Comparison of ENCODE assay signal across 20 mouse cellular contexts in the genomic region with DNA sequence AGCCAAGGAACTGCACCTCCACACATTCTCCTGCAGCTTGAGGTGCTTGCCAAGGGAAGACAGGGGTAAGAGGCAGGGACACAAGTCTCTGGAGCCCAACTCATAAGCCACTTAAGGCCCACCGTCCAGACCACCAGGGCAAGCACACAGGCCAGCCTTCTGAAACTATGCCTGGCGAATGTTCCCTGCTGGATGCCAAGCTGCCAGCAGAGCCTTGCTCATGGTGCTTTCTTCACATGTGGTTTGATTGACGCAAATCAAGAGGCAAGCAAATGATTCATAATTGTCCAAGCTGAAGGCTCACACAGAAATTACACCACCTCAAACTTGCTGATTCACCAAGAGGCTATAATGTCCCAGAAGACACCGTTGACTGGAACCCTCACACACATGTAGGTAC.
DNase-seq lines count a peak whose midpoint lies in the region; ATAC-seq and TF ChIP-seq lines count a peak whose summit lies in the region.
"Had no signal": no experiment of that assay in that cellular context is flagged by ENCODE, and none has a peak within 500 bp of the region (broad histone marks: within the 10 kb centered on the region; RNA-seq: fewer than 3 reads in every experiment).

No protein-coding gene starts in this region.

- no peaks in the 10 kb centered on the region for H3K36me3 ChIP-seq in limb, embryonic 10.5 days
- H3K36me3 ChIP-seq in thymus, adult 2 months (ENCODE audit: control insufficient read depth, insufficient read depth, low read length): no peaks in the 10 kb centered on the region
- no peaks in the 10 kb centered on the region for H3K36me3 ChIP-seq in midbrain, embryonic 16.5 days (ENCODE audit: control insufficient read depth, insufficient read depth, low read length)

- DNase-seq in cerebellum, adult 2 months: peak in 1 of 2 experiments; percentile 11
- DNase-seq in cerebellum, postnatal 4 days (ENCODE audit: low spot score in 2 of 2): no peak
- peak; percentile 65 for DNase-seq in 3134 (ENCODE audit: extremely low read depth, insufficient read length, low spot score)
- DNase-seq in adrenal gland, postnatal 10 days: peak; percentile 47
- no peak for DNase-seq in limb, embryonic 10.5 days (ENCODE audit: low spot score)
- DNase-seq in thymus, adult 2 months: no peak
- DNase-seq: cerebellum, postnatal 25 days; forebrain, postnatal 0 days; gastrocnemius, postnatal 10 days; kidney, adult 2 months; liver; lung, adult 2 months; thymus, postnatal 36 days had no signal

- no peak overlapping the region for H3K9ac ChIP-seq in midbrain, embryonic 16.5 days (ENCODE audit: low read depth, low read length)
- H3K9ac ChIP-seq: forebrain, postnatal 0 days; hindbrain, embryonic 14.5 days had no signal

- TF ChIP-seq CTCF in cerebellum, adult 2 months (IDR thresholded peaks at IDR 0.05; ENCODE audit: borderline replicate concordance, insufficient read depth, low read depth, low read length): no peak
- TF ChIP-seq CTCF in thymus, adult 2 months (IDR thresholded peaks at IDR 0.05; ENCODE audit: borderline replicate concordance, control insufficient read depth, extremely low read depth, insufficient read depth, low read length, poor library complexity): no peak

- no peak for TF ChIP-seq POLR2A in cerebellum, adult 2 months (IDR thresholded peaks at IDR 0.05; ENCODE audit: borderline replicate concordance, insufficient read depth, low read length)
- TF ChIP-seq POLR2A in thymus, adult 2 months (IDR thresholded peaks at IDR 0.05; ENCODE audit: control insufficient read depth, extremely low read depth, insufficient read depth, low read length, poor library complexity): no peak

- peaks cover 15% of the 10 kb centered on the region for H3K4me1 ChIP-seq in cerebellum, adult 2 months (ENCODE audit: control insufficient read depth, insufficient read depth, low read length)
- peaks cover 66% of the 10 kb centered on the region for H3K4me1 ChIP-seq in limb, embryonic 10.5 days
- peaks cover 24% of the 10 kb centered on the region for H3K4me1 ChIP-seq in thymus, adult 2 months (replicated peaks; ENCODE audit: control insufficient read depth, insufficient read depth, low read length)
- H3K4me1 ChIP-seq in midbrain, embryonic 16.5 days (ENCODE audit: control insufficient read depth, insufficient read depth, low read length): peaks cover 9% of the 10 kb centered on the region; the same call in 1 of the 2 replicates

- H3K27ac ChIP-seq in cerebellum, adult 2 months (ENCODE audit: insufficient read depth, low read length): peak overlapping the region; percentile 39; the same call in 1 of the 2 replicates
- peak overlapping the region; percentile 66; the same call in 1 of the 2 replicates for H3K27ac ChIP-seq in limb, embryonic 10.5 days
- H3K27ac ChIP-seq in thymus, adult 2 months (ENCODE audit: control insufficient read depth, insufficient read depth, low read length): no peak overlapping the region
- no peak overlapping the region for H3K27ac ChIP-seq in midbrain, embryonic 16.5 days (ENCODE audit: low read length)
- H3K27ac ChIP-seq: hindbrain, embryonic 14.5 days; left cerebral cortex, adult 2 months had no signal

- no peak overlapping the region for H3K4me2 ChIP-seq in midbrain, embryonic 16.5 days (ENCODE audit: low read length)
- H3K4me2 ChIP-seq: heart, embryonic 11.5 days; hindbrain, embryonic 14.5 days; midbrain, embryonic 11.5 days had no signal

- no peak for ATAC-seq in erythroblast, adult 5-6 weeks (replicated peaks; ENCODE audit: low FRiP score, poor library complexity, severe bottlenecking)
- no peak for ATAC-seq in midbrain, embryonic 16.5 days
- ATAC-seq: forebrain, postnatal 0 days had no signal

- 64% methylated on average over 4 of the region's 4 CpGs for WGBS in cerebellum, adult 2 months
- 85% methylated on average over 4 of the region's 4 CpGs for WGBS in limb, embryonic 10.5 days
- WGBS in thymus, adult 2 months: 79% methylated on average over 4 of the region's 4 CpGs
- WGBS in midbrain, embryonic 16.5 days: 86% methylated on average over 4 of the region's 4 CpGs

- H3K4me3 ChIP-seq in cerebellum, adult 2 months (replicated peaks; ENCODE audit: insufficient read depth, low read depth, low read length): no peak overlapping the region
- no peak overlapping the region for H3K4me3 ChIP-seq in limb, embryonic 10.5 days
- no peak overlapping the region for H3K4me3 ChIP-seq in thymus, adult 2 months (ENCODE audit: control insufficient read depth, insufficient read depth, low read length)
- no peak overlapping the region for H3K4me3 ChIP-seq in midbrain, embryonic 16.5 days (ENCODE audit: low read depth, low read length)
- H3K4me3 ChIP-seq: left cerebral cortex, adult 2 months had no signal

- H3K27me3 ChIP-seq in cerebellum, adult 2 months (ENCODE audit: control insufficient read depth, insufficient read depth, low read length): no peaks in the 10 kb centered on the region
- no peaks in the 10 kb centered on the region for H3K27me3 ChIP-seq in limb, embryonic 10.5 days (ENCODE audit: low read depth, poor library complexity, severe bottlenecking)
- H3K27me3 ChIP-seq in thymus, adult 2 months (ENCODE audit: control insufficient read depth, insufficient read depth, low read length): no peaks in the 10 kb centered on the region
- H3K27me3 ChIP-seq in midbrain, embryonic 16.5 days (ENCODE audit: control insufficient read depth, insufficient read depth, low read depth, low read length): no peaks in the 10 kb centered on the region

- H3K9me3 ChIP-seq in limb, embryonic 10.5 days (replicated peaks): no peaks in the 10 kb centered on the region
- H3K9me3 ChIP-seq in midbrain, embryonic 16.5 days (replicated peaks; ENCODE audit: control insufficient read depth, low read length, poor library complexity, severe bottlenecking): no peaks in the 10 kb centered on the region
- H3K9me3 ChIP-seq: G1E had no signal

Comparison
In these comparisons a context has a peak if more than half of its experiments do, and no peak if none do; other contexts are left out.
1. DNase-seq: peak in 3134 (single experiment) and adrenal gland, postnatal 10 days (single experiment); none in cerebellum, postnatal 4 days (0 of 2), limb, embryonic 10.5 days (single experiment) and thymus, adult 2 months (single experiment).
2. H3K27ac ChIP-seq: peak in cerebellum, adult 2 months (single experiment) and limb, embryonic 10.5 days (single experiment); none in thymus, adult 2 months (single experiment) and midbrain, embryonic 16.5 days (single experiment).